Mouse (Mus musculus) liver, embryonic 14.5 days (tissue): ENCODE measurements around the gene Cd6.

ENCODE experiments used
- CTCF ChIP-seq: IDR thresholded peaks from 2 replicates; pipeline ENCODE4 v1.5.1; 2016; ENCODE audit warnings: antibody characterized with exemption, low read depth, control low read depth
- EP300 ChIP-seq: IDR thresholded peaks from 2 replicates; pipeline ENCODE4 v1.6.1; 2016; ENCODE audit warnings: antibody characterized with exemption, low read depth

- TF ChIP-seq CTCF (no peak), EP300 (no peak)
Measured at GRCm38 (mm10) chr19:10774141-10774540, 55.7 kb downstream of the Cd6 start.
